Mouse (Mus musculus) kidney, embryonic 16.5 days (tissue): ENCODE results near the gene Rab8b. TPM values are rescaled to one million over a fixed set of nuclear protein-coding genes. Genes with fewer than 3 reads are reported as not detected.

Source experiments
- ATAC-seq: fragments of 200-750 bp; cut with Nextera tagmentation; 2 replicates; pipeline ENCODE4 v1.8.0; 2017; ENCODE audit warnings: moderate TSS enrichment; ENCODE audit not compliant: low FRiP score, low TSS enrichment
- H3K27ac ChIP-seq: fragments of 300-500 bp; sonication (generic); 2 replicates; pipeline ENCODE4 v1.5.1; 2014; ENCODE audit warnings: low read length
- H3K27me3 ChIP-seq: fragments of 300-500 bp; sonication (generic); 2 replicates; pipeline ENCODE4 v1.6.1; 2014; ENCODE audit warnings: low read length, control low read depth, mixed read lengths; ENCODE audit not compliant: insufficient read depth
- H3K36me3 ChIP-seq: fragments of 300-500 bp; sonication (generic); 2 replicates; pipeline ENCODE4 v1.6.1; 2014; ENCODE audit warnings: low read length, control low read depth, mixed read lengths; ENCODE audit not compliant: insufficient read depth
- H3K4me1 ChIP-seq: fragments of 300-500 bp; sonication (generic); 2 replicates; pipeline ENCODE4 v1.6.1; 2014; ENCODE audit warnings: low read length, control low read depth, mixed read lengths; ENCODE audit not compliant: insufficient read depth
- H3K4me2 ChIP-seq: fragments of 300-500 bp; sonication (generic); replicated peaks from 2 replicates; pipeline ENCODE4 v1.6.1; 2014; ENCODE audit warnings: low read depth, low read length
- H3K4me3 ChIP-seq: fragments of 300-500 bp; sonication (generic); 2 replicates; pipeline ENCODE4 v1.5.1; 2014; ENCODE audit warnings: mild to moderate bottlenecking, low read length
- H3K9ac ChIP-seq: fragments of 300-500 bp; sonication (generic); replicated peaks from 2 replicates; pipeline ENCODE4 v1.6.1; 2014; ENCODE audit warnings: low read length
- H3K9me3 ChIP-seq: fragments of 300-500 bp; sonication (generic); 2 replicates; pipeline ENCODE4 v1.6.1; 2016; ENCODE audit warnings: low read length, control low read depth
- WGBS: fragments of 180-500 bp; shearing (Covaris S2); extraction: QIAGEN DNeasy Blood & Tissue Kit; methylation state at CpG from one replicate; pipeline ENCODE4 v1.1.7; 2014; 5-methylcytosine and 5-hydroxymethylcytosine counted together
- polyA plus RNA-seq: library from polyadenylated mRNA; unstranded; fragments of >200 nt; fragmentation: Nextera tagmentation; extraction: Ambion mirVana; gene quantifications from 2 replicates; pipeline ENCODE4 v1.2.1, GENCODE M21; 2015

Gene Rab8b
- polyA plus RNA-seq, 1 experiment from 2014 or later = 27.8 TPM

DNA sequence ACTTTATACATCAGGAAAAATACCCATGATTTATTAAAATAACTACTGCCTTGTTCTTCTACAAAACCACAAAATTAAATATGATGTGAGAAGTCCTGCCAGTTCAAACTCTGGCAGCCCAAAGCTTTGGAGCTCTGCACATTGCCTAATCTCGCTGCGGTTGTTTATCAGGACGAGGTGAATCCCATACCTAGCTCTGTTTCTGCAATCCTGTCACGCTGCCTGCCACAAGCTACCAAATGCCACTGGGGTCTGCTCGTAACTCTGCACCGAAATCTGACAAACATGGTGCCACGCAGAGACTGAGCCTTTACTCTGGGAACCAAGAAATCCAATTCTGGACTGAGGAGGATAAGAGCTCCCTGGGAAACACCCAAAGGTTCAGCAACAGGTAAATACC is 9.6 kb downstream of the Rab8b start:
- Histone ChIP-seq H3K4me3 (no peak overlapping the region), H3K36me3 (no peaks in the 10 kb centered on the region), H3K4me1 (0 out of 2 replicates have a peak, but pooled peaks cover 6% of the 10 kb centered on the region), H3K27me3 (no peaks in the 10 kb centered on the region), H3K4me2 (no peak overlapping the region), H3K9ac (no peak overlapping the region), H3K27ac (no peak overlapping the region), H3K9me3 (no peaks in the 10 kb centered on the region)
- ATAC-seq = no peak
- WGBS = 81% methylated on average over 7 of the region's 7 CpGs

DNA sequence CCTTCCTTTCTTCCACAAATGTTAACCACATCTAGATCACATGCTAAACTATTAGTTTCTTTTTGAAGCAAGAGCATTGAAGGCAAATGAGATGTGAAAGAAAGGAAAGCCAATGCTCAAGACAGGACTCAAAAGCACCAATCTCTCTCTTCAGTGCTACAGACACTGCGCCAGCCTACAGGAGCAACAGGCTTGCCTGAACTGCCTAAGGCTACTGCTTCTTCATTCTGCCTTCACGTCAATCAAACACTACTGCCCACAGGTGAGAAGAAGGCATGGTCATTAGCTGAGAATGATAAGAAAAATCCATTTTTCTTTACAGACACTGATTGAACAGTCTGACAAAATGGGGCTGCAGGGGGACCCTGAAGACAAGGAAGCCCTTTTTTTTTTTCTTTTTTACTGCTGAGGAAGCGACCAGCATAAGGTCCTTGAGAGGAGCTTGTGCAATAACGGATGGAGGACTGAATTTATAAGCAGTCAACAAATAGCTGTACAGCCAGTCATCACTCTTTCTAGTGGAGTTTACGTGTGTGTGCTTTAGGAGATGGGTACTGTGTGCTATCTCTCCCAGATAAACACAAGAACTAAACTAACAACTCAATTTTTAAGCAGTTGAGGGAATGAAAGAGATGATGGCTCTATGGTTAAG is 11.6 kb downstream of the Rab8b start:
- H3K4me1 ChIP-seq = 0 out of 2 replicates have a peak, but pooled peaks cover 3% of the 10 kb centered on the region
- H3K4me2 ChIP-seq = no peak overlapping the region
- H3K27me3 ChIP-seq = no peaks in the 10 kb centered on the region
- no peak for ATAC-seq
- H3K9me3 ChIP-seq = no peaks in the 10 kb centered on the region
- H3K4me3 ChIP-seq = no peak overlapping the region
- no peaks in the 10 kb centered on the region for H3K36me3 ChIP-seq
- no peak overlapping the region for H3K9ac ChIP-seq
- 86% methylated on average over 5 of the region's 5 CpGs for WGBS
- no peak overlapping the region for H3K27ac ChIP-seq

DNA sequence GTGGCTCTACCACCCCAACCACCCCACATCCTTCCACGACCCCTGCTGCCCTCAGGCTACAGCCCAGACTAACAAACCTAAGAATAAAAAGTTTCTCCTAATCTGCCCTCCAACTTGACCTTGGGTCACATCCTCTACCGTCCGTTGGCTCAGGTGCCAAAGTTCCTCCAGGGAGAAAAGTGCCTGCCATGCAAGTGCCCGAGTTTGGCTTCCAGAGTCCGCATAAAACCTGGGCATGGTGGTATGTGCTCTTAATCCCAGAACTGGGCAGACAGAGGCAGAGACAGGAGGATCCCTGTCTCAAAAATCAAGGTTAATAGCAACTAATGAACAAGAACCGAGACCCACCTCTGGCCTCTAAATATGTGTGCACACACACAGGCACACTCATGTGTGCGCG is 12.4 kb downstream of the Rab8b start:
- no peaks in the 10 kb centered on the region for H3K36me3 ChIP-seq
- H3K4me3 ChIP-seq = no peak overlapping the region
- H3K4me2 ChIP-seq = no peak overlapping the region
- no peak overlapping the region for H3K9ac ChIP-seq
- no peaks in the 10 kb centered on the region for H3K27me3 ChIP-seq
- ATAC-seq = no peak
- H3K4me1 ChIP-seq = 0 out of 2 replicates have a peak, but pooled peaks cover 3% of the 10 kb centered on the region
- no peak overlapping the region for H3K27ac ChIP-seq
- no peaks in the 10 kb centered on the region for H3K9me3 ChIP-seq
- WGBS = 88% methylated on average over 8 of the region's 8 CpGs

DNA sequence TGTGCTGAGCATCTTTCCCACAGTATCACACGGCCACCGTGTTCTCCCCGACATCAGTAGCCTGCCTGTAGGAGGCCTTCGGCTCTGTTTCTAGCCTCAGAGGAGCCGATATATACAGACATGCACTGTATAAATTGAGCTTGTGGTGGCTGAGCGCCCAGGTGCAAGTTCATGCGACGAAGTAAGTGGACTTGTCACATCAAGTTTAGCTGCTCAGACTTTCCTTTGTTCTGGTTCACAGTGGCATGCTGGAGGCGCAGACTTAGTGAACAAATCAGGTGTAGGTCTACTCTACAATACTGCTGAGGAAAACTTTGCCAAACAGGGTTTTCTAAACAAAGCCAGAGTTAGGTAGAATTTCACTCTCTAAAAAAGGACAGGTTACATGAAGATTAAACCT is 13.5 kb downstream of the Rab8b start:
- Histone ChIP-seq H3K4me1 (0 out of 2 replicates have a peak, but pooled peaks cover 3% of the 10 kb centered on the region), H3K4me3 (no peak overlapping the region), H3K36me3 (no peaks in the 10 kb centered on the region), H3K27ac (no peak overlapping the region; the same call in 1 of the 2 replicates), H3K4me2 (no peak overlapping the region), H3K9ac (no peak overlapping the region), H3K9me3 (no peaks in the 10 kb centered on the region), H3K27me3 (no peaks in the 10 kb centered on the region)
- 63% methylated on average over 9 of the region's 9 CpGs for WGBS
- ATAC-seq = no peak

DNA sequence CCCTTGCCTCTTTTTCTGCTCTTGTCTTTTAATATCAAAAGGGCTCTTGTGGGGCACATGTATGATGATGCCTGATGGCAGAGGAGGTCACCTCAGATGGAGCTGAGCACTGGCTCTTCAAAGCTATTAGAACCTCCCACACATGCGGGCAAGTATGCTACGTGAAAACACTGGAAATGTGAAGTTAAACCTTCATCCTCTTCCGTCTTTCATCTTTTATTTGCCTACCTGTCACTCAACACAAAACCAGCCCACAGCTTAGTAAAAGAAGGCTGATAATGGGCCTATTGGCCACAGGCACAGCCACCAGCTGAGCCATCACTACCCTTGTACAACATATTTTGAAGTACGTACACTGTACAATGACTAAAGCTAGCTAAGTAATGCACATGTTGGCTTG is 20.0 kb downstream of the Rab8b start:
- no peaks in the 10 kb centered on the region for H3K9me3 ChIP-seq
- H3K4me2 ChIP-seq = no peak overlapping the region
- no peaks in the 10 kb centered on the region for H3K27me3 ChIP-seq
- no peak overlapping the region for H3K4me3 ChIP-seq
- no peaks in the 10 kb centered on the region for H3K36me3 ChIP-seq
- H3K4me1 ChIP-seq = no peaks in the 10 kb centered on the region
- H3K27ac ChIP-seq = no peak overlapping the region
- no peak overlapping the region for H3K9ac ChIP-seq
- no peak for ATAC-seq
- 69% methylated on average over 4 of the region's 4 CpGs for WGBS

DNA sequence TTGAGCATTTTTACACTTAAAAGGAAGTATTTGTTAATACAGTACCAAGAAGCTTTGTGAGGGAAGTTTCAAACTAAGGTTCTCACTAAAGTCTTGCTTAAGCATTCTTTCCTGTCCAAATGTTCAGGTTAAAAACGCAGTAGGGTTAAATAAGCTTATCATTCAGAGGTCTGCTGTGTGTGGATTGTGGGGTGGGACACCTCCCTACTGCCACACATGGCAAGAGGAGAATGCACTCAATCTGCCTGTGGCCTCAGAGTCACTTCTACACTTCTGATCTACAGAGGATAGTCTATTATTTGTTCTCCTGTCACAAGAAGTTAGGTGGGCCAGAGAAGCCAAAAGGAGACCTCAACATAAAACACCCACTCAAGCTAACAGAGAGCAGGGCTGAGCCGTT is 20.4 kb downstream of the Rab8b start:
- H3K4me2 ChIP-seq = no peak overlapping the region
- H3K27ac ChIP-seq = no peak overlapping the region
- no peak for ATAC-seq
- no peak overlapping the region for H3K4me3 ChIP-seq
- no peak overlapping the region for H3K9ac ChIP-seq
- H3K27me3 ChIP-seq = no peaks in the 10 kb centered on the region
- WGBS = 71% methylated on average over 2 of the region's 2 CpGs
- no peaks in the 10 kb centered on the region for H3K36me3 ChIP-seq
- no peaks in the 10 kb centered on the region for H3K9me3 ChIP-seq
- H3K4me1 ChIP-seq = no peaks in the 10 kb centered on the region

DNA sequence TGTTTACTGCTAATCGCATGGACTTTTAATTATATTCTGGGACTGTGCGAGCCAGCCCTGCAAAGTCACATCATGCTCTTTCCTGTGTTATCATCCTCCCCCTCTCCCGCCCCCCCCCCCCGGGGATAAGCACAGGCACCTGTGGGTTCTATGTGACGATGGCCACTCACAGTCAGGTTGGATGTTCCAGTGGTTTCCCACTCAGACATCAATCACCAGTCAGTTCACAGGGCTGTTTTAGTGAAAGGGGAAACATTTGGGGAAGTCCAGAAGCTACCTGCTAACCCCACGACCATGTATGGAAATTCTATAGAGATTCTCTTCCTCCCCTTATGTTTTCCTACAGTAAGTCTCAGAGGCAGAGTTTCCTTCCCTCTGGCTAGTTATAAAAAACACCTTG is 21.6 kb downstream of the Rab8b start:
- Histone ChIP-seq H3K4me1 (no peaks in the 10 kb centered on the region), H3K27ac (no peak overlapping the region), H3K27me3 (no peaks in the 10 kb centered on the region), H3K36me3 (no peaks in the 10 kb centered on the region), H3K9ac (no peak overlapping the region), H3K4me3 (no peak overlapping the region), H3K9me3 (no peaks in the 10 kb centered on the region), H3K4me2 (no peak overlapping the region)
- ATAC-seq = no peak
- WGBS = 73% methylated on average over 6 of the region's 6 CpGs

DNA sequence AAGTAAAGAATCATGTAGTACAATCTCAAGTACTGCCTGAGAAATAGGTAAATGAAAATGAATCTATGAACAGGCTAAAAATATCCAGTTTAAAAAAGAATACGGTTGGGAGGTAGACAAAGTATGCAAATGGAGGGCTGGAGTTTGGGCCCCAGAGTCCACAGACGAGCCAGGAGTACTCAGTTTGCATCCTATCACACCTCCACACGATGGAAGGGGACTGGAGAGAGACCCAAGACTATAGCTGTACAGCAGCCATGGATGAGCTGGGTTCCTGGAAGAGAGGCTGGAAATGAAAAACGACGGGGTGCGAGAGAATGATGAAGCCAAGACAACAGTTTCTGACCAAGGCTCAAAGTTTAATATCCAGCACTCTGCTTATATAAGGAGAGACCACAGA is 22.5 kb downstream of the Rab8b start:
- H3K9me3 ChIP-seq = no peaks in the 10 kb centered on the region
- no peaks in the 10 kb centered on the region for H3K36me3 ChIP-seq
- no peaks in the 10 kb centered on the region for H3K27me3 ChIP-seq
- H3K9ac ChIP-seq = no peak overlapping the region
- 76% methylated on average over 6 of the region's 6 CpGs for WGBS
- ATAC-seq = no peak
- H3K4me3 ChIP-seq = no peak overlapping the region
- H3K27ac ChIP-seq = no peak overlapping the region
- H3K4me2 ChIP-seq = no peak overlapping the region
- H3K4me1 ChIP-seq = no peaks in the 10 kb centered on the region

DNA sequence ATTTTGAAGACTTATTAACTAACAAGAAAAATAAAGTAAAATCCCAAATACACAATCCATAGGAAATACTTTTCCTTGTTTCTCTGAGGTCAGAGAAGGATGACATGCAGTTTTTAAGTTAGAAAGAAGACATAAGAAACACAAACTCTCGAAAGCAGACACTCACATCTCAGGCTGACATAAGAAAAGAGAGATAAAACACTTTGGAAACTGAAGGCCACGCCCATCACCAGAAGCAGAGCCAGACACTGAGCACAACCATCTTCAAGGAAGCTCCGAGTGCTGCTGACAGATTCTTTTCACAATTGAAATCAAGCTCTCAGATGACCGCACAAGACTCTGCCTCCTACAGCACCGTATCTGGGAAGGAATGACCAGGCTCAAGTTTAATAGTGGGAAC is 23.5 kb downstream of the Rab8b start:
- no peaks in the 10 kb centered on the region for H3K4me1 ChIP-seq
- 61% methylated on average over 5 of the region's 5 CpGs for WGBS
- no peaks in the 10 kb centered on the region for H3K9me3 ChIP-seq
- no peak overlapping the region for H3K4me2 ChIP-seq
- H3K27ac ChIP-seq = no peak overlapping the region
- no peak overlapping the region for H3K4me3 ChIP-seq
- no peaks in the 10 kb centered on the region for H3K36me3 ChIP-seq
- no peaks in the 10 kb centered on the region for H3K27me3 ChIP-seq
- ATAC-seq = no peak
- no peak overlapping the region for H3K9ac ChIP-seq

DNA sequence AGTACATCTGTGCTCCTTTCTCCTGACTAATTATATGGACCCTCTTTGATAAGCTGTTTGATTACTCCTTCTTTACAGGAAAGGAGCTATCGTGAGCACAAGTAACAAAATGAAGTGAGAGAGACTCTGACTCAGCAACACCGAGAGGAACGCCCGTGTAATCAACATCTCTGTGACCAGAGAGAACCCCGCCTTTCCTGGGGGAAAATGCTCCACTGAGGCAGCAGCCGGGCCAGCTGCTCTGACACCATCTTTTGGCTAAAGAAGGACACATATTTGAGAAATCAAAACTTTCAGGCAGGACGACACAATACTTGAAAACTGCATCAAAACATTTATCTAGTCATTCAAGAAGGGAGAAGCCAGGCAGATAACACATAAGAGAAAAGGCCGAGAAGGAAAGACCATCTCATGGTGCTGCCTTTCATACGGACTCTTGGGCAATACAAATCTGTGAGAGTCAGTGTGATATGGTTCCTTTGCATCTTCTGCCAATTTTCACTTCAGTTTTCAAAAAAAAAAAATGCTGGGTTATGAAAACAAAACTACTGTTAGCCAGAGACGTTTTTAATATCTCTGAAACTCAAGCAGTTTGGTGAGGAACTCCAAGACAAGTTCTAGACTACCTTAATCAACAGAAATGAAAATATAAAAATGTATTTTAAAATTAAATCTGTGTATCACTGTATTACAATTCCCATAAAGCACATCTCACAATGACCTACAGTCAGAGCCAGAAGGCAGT is 24.3 kb downstream of the Rab8b start:
- H3K9me3 ChIP-seq = no peaks in the 10 kb centered on the region
- H3K4me3 ChIP-seq = no peak overlapping the region
- H3K27ac ChIP-seq = no peak overlapping the region
- no peaks in the 10 kb centered on the region for H3K36me3 ChIP-seq
- no peak for ATAC-seq
- WGBS = 82% methylated on average over 10 of the region's 10 CpGs
- no peak overlapping the region for H3K9ac ChIP-seq
- H3K4me2 ChIP-seq = no peak overlapping the region
- H3K4me1 ChIP-seq = no peaks in the 10 kb centered on the region
- no peaks in the 10 kb centered on the region for H3K27me3 ChIP-seq
